Mouse (Mus musculus): ENCODE measurements around the gene Snrnp70. TPM values are rescaled to one million over a fixed set of nuclear protein-coding genes. Genes with fewer than 3 reads are reported as not detected.

The Snrnp70 gene
- polyA plus RNA-seq, 1 experiment from 2014 or later = 305 TPM

GRCm38 (mm10) chr7:45419859-45420614, 24.5 kb upstream of the Snrnp70 start:
- H3K27me3 ChIP-seq (ENCODE audit: low read depth, poor library complexity, severe bottlenecking) = peaks cover 72% of the 10 kb centered on the region

GRCm38 (mm10) chr7:45417962-45418492, 22.5 kb upstream of the Snrnp70 start:
- Histone ChIP-seq H3K27me3 (ENCODE audit: low read depth, poor library complexity, severe bottlenecking) (peaks cover 92% of the 10 kb centered on the region), H3K36me3 (peaks cover 26% of the 10 kb centered on the region), H3K27ac (no peak overlapping the region), H3K9me3 (replicated peaks) (no peaks in the 10 kb centered on the region), H3K4me1 (peaks cover 48% of the 10 kb centered on the region), H3K4me3 (peak overlapping the region; percentile 16; the same call in 1 of the 2 replicates)
- DNase-seq (ENCODE audit: low spot score) = no peak
- 10% methylated on average over 13 of the region's 13 CpGs for WGBS

More at GRCm38 (mm10) chr7:45419859-45420614, 24.5 kb upstream of the Snrnp70 start:
- no peaks in the 10 kb centered on the region for H3K9me3 ChIP-seq (replicated peaks)
- H3K36me3 ChIP-seq = peaks cover 47% of the 10 kb centered on the region
- H3K4me3 ChIP-seq = peak overlapping the region; percentile 20; the same call in 1 of the 2 replicates
- WGBS = 9% methylated on average over 27 of the region's 27 CpGs
- DNase-seq (ENCODE audit: low spot score) = peak; percentile 61
- peaks cover 30% of the 10 kb centered on the region for H3K4me1 ChIP-seq
- 0 out of 2 replicates have a peak overlapping the region, but pooled peaks have one; percentile 10 for H3K27ac ChIP-seq

DNA sequence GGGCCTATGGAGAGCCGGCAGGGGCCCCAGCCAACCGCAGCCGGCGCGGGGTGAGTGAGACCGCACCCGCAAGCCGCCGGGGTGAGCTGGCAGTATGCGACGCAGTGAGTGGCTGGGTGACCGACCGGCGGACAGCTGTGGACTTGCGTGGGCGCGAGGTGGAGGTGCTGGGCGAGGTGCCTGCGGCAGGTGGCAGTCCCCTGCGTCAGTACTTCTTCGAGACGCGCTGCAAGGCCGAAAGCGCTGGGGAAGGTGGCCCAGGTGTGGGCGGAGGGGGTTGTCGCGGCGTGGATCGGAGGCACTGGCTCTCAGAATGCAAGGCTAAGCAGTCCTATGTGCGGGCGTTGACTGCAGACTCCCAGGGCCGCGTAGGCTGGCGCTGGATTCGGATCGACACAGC, 20.1 kb upstream of the Snrnp70 start:
- Histone ChIP-seq H3K4me1 (peaks cover 47% of the 10 kb centered on the region), H3K4me3 (peak overlapping the region; percentile 28), H3K9me3 (replicated peaks) (no peaks in the 10 kb centered on the region), H3K27ac (peak overlapping the region; percentile 57; the same call in 1 of the 2 replicates), H3K36me3 (peaks cover 3% of the 10 kb centered on the region), H3K27me3 (ENCODE audit: low read depth, poor library complexity, severe bottlenecking) (peaks cover 100% of the 10 kb centered on the region)
- WGBS = 11% methylated on average over 37 of the region's 37 CpGs
- DNase-seq (ENCODE audit: low spot score) = no peak

DNA sequence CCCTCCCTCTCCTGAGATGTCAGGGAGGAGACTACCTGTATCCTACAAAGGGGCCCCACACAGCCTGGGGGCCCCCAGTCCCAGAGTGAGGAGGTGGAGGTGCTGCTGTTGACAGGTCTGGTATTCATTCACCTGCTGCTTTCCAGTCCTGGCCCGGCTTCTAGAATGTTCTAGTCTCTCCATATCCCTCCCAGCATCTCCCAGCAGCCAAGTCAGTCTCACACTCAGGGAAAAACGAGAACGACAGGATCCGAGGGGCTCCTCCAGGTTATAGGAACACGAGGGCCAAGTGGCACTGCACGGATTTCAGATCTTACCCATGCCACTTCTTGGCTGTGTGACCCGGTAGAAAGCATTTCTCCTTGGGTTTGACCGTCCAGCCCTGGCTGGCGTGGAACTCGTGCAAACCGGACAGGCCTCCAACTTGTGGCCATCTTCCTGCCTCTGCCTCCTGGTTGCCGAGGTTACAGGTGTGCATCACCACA, 19.2 kb upstream of the Snrnp70 start:
- Histone ChIP-seq H3K9me3 (replicated peaks) (no peaks in the 10 kb centered on the region), H3K27ac (no peak overlapping the region), H3K27me3 (ENCODE audit: low read depth, poor library complexity, severe bottlenecking) (peaks cover 100% of the 10 kb centered on the region), H3K4me3 (no peak overlapping the region), H3K4me1 (peaks cover 39% of the 10 kb centered on the region), H3K36me3 (no peaks in the 10 kb centered on the region)
- DNase-seq (ENCODE audit: low spot score) = no peak
- WGBS = 37% methylated on average over 12 of the region's 12 CpGs

GRCm38 (mm10) chr7:45413864-45414739, 18.6 kb upstream of the Snrnp70 start:
- H3K4me3 ChIP-seq = peak overlapping the region; percentile 67
- peaks cover 37% of the 10 kb centered on the region for H3K4me1 ChIP-seq
- H3K36me3 ChIP-seq = no peaks in the 10 kb centered on the region
- no peaks in the 10 kb centered on the region for H3K9me3 ChIP-seq (replicated peaks)
- peak; percentile 60 for DNase-seq (ENCODE audit: low spot score)
- H3K27ac ChIP-seq = peak overlapping the region; percentile 76
- peaks cover 100% of the 10 kb centered on the region for H3K27me3 ChIP-seq (ENCODE audit: low read depth, poor library complexity, severe bottlenecking)
- WGBS = 2% methylated on average over 27 of the region's 27 CpGs

DNA sequence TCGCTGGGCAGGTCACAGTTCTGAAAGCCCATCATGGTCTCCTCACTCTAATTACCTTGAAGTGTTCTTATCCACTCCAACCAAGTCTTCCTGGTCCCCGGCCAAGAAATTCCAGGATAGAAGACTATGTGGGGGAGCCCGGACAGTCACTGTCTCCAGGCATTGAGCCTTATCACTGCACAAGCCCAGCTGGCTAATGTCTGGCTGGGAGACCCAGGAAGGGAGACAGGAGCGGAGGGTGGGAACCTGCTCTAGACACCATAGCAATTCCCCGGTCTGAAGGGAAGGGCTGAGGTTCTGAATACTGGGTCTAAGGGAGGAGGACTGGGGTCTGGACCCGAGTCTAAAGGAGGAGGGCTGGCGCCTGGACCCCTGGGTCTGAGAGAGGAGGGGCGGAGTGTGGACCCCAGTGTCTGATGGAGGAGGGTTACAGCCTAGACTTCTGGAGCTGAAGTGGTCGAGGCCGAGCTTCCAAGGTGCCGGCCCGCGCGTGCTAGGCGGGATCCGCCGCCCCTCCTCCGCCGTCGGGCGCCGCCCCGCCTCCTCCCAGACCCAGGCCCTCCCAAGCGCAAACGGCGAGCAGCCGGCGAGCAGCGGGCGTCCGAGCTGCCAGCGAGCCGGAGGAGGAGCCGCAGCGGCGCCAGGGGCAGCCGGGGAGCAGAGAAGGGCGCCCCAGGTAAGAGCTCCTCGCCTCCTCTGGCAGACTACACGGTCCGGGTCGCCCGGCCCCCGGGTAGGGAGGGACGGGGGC, 17.7 kb upstream of the Snrnp70 start, which contains the start of gene Ntf5:
Ntf5 (plus strand) TSS at position 583 of the 751 bp plus-strand sequence.
- Histone ChIP-seq H3K4me1 (peaks cover 36% of the 10 kb centered on the region), H3K9me3 (replicated peaks) (no peaks in the 10 kb centered on the region), H3K27me3 (ENCODE audit: low read depth, poor library complexity, severe bottlenecking) (peaks cover 100% of the 10 kb centered on the region), H3K4me3 (peak within 1 kb of the TSS; percentile 67), H3K27ac (peak within 1 kb of the TSS; percentile 76), H3K36me3 (no peaks in the 10 kb centered on the region)
- WGBS = 2% methylated on average over 45 of the region's 45 CpGs
- peak; percentile 72 for DNase-seq (ENCODE audit: low spot score)

GRCm38 (mm10) chr7:45412421-45412820, 16.9 kb upstream of the Snrnp70 start:
- no peak for DNase-seq (ENCODE audit: low spot score)
- no peaks in the 10 kb centered on the region for H3K9me3 ChIP-seq (replicated peaks)
- peaks cover 27% of the 10 kb centered on the region for H3K4me1 ChIP-seq
- 84% methylated on average over 2 of the region's 2 CpGs for WGBS
- H3K36me3 ChIP-seq = no peaks in the 10 kb centered on the region
- peaks cover 100% of the 10 kb centered on the region for H3K27me3 ChIP-seq (ENCODE audit: low read depth, poor library complexity, severe bottlenecking)
- H3K27ac ChIP-seq = no peak overlapping the region
- no peak overlapping the region for H3K4me3 ChIP-seq

DNA sequence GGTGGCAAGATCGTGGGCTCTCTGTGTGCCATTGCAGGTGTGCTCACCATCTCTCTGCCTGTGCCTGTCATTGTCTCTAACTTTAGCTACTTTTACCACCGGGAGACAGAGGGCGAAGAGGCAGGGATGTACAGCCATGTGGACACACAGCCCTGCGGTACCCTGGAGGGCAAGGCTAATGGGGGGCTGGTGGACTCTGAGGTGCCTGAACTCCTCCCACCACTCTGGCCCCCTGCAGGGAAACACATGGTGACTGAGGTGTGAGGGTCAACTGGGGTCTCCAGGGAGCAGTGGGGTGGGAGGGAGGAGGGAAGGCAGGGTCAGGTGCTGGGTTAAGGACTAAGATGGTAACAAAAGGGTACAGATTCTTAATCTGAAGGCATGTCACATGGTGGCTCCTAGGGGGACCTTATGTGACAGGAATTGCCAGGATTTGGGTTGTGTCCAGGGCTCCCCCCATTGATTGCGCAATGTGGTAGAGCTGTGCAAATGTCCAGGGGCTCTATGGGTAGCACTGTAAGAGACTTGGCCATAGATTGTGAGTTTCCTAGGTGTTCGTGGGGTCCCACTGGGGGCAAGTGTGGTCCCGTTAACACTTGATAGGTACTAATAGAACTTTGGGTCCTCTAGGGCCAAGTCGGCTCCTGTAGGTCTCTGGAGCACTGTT, 14.1 kb upstream of the Snrnp70 start:
- Histone ChIP-seq H3K27me3 (ENCODE audit: low read depth, poor library complexity, severe bottlenecking) (peaks cover 99% of the 10 kb centered on the region), H3K4me3 (no peak overlapping the region), H3K27ac (no peak overlapping the region), H3K36me3 (no peaks in the 10 kb centered on the region), H3K9me3 (replicated peaks) (no peaks in the 10 kb centered on the region), H3K4me1 (peaks cover 25% of the 10 kb centered on the region)
- 87% methylated on average over 8 of the region's 8 CpGs for WGBS
- no peak for DNase-seq (ENCODE audit: low spot score)

DNA sequence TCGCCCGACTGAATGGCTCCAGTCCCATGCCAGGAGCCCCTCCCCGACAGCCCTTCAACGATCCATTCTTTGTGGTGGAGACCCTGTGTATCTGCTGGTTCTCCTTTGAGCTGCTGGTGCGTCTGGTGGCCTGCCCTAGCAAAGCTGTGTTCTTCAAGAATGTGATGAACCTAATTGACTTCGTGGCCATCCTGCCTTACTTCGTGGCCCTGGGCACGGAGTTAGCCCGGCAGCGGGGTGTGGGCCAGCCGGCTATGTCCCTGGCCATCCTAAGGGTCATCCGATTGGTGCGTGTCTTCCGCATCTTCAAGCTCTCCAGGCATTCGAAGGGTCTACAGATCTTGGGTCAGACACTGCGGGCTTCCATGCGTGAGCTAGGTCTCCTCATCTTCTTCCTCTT, 13.4 kb upstream of the Snrnp70 start:
- Histone ChIP-seq H3K4me3 (no peak overlapping the region), H3K4me1 (peaks cover 18% of the 10 kb centered on the region), H3K9me3 (replicated peaks) (no peaks in the 10 kb centered on the region), H3K36me3 (no peaks in the 10 kb centered on the region), H3K27me3 (ENCODE audit: low read depth, poor library complexity, severe bottlenecking) (peaks cover 93% of the 10 kb centered on the region), H3K27ac (no peak overlapping the region)
- WGBS = 89% methylated on average over 17 of the region's 17 CpGs
- DNase-seq (ENCODE audit: low spot score) = no peak

DNA sequence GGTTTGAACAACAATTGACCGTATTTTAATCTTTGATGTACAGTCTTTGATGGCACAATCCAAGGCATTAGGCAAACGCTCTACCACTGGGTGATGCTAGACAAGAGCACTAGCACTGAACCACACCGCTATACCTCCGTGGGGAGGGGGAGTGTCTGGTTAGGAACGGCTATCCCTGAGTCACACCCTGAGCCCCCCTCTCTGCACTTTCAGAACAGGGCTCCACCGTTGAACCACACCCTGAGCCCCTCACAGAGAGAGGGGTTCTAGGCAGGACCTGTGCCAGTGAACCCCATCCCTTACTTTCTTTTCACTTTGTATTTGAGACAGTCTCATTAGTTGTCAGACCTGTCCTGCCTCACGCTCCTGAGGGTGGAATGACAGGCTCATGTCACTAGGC, 12.8 kb upstream of the Snrnp70 start:
- H3K4me1 ChIP-seq = peaks cover 13% of the 10 kb centered on the region
- DNase-seq (ENCODE audit: low spot score) = no peak

GRCm38 (mm10) chr7:45407836-45408235, 12.3 kb upstream of the Snrnp70 start:
- H3K4me3 ChIP-seq = no peak overlapping the region
- peaks cover 8% of the 10 kb centered on the region for H3K4me1 ChIP-seq
- WGBS = 81% methylated on average over 10 of the region's 10 CpGs
- no peaks in the 10 kb centered on the region for H3K9me3 ChIP-seq (replicated peaks)
- H3K36me3 ChIP-seq = no peaks in the 10 kb centered on the region
- no peak for DNase-seq (ENCODE audit: low spot score)
- peaks cover 81% of the 10 kb centered on the region for H3K27me3 ChIP-seq (ENCODE audit: low read depth, poor library complexity, severe bottlenecking)
- H3K27ac ChIP-seq = no peak overlapping the region

More for the DNA sequence above, 12.8 kb upstream of the Snrnp70 start:
- Histone ChIP-seq H3K27me3 (ENCODE audit: low read depth, poor library complexity, severe bottlenecking) (peaks cover 87% of the 10 kb centered on the region), H3K9me3 (replicated peaks) (no peaks in the 10 kb centered on the region), H3K4me3 (no peak overlapping the region), H3K27ac (no peak overlapping the region), H3K36me3 (no peaks in the 10 kb centered on the region)
- 75% methylated on average over 7 of the region's 7 CpGs for WGBS

All from limb, embryonic 10.5 days (tissue).